Mouse (Mus musculus) ES-E14 (cell line): ENCODE measurements around the gene Cacna1i.

ENCODE experiments used
- HCFC1 ChIP-seq: IDR thresholded peaks from 2 replicates; pipeline ENCODE4 v1.6.1; 2012; ENCODE audit warnings: low read length, inconsistent platforms, borderline replicate concordance; ENCODE audit not compliant: insufficient read depth
- ZC3H11A ChIP-seq: IDR thresholded peaks from 2 replicates; pipeline ENCODE4 v1.6.1; 2012; ENCODE audit warnings: low read depth, mild to moderate bottlenecking, inconsistent platforms, low read length, borderline replicate concordance
- ZNF384 ChIP-seq: IDR thresholded peaks from 2 replicates; pipeline ENCODE4 v1.6.1; 2012; ENCODE audit warnings: low read depth, low read length, inconsistent platforms

- no peak for TF ChIP-seq ZNF384
- TF ChIP-seq HCFC1 = no peak
- TF ChIP-seq ZC3H11A = no peak
Observed at GRCm38 (mm10) chr15:80256656-80257601, 30.1 kb upstream of the Cacna1i start.
